Mouse (Mus musculus) stomach, postnatal 0 days (tissue): ENCODE measurements around the gene Mta2. TPM values are rescaled to one million over a fixed set of nuclear protein-coding genes. Genes with fewer than 3 reads are reported as not detected.

Experiments
- ATAC-seq: fragments of 200-750 bp; cut with Nextera tagmentation; 2 replicates; pipeline ENCODE4 v1.8.0; 2017; ENCODE audit not compliant: low FRiP score, low TSS enrichment
- DNase-seq: peaks from one replicate; pipeline ENCODE4 v3.0.0-alpha.2; 2016; ENCODE audit warnings: low spot score
- H3K27ac ChIP-seq: fragments of 300-500 bp; sonication (generic); replicated peaks from 2 replicates; pipeline ENCODE4 v1.5.1; 2014; ENCODE audit warnings: mild to moderate bottlenecking, control low read depth
- H3K27me3 ChIP-seq: fragments of 300-500 bp; sonication (generic); 2 replicates; pipeline ENCODE4 v1.6.1; 2014; ENCODE audit warnings: low read length; ENCODE audit not compliant: control insufficient read depth, insufficient read depth
- H3K36me3 ChIP-seq: fragments of 300-500 bp; sonication (generic); 2 replicates; pipeline ENCODE4 v1.6.1; 2014; ENCODE audit warnings: low read length, mixed read lengths; ENCODE audit not compliant: control insufficient read depth, insufficient read depth
- H3K4me1 ChIP-seq: fragments of 300-500 bp; sonication (generic); replicated peaks from 2 replicates; pipeline ENCODE4 v1.6.1; 2014; ENCODE audit warnings: antibody characterized with exemption; ENCODE audit not compliant: control insufficient read depth, insufficient read depth
- H3K4me2 ChIP-seq: fragments of 300-500 bp; sonication (generic); replicated peaks from 2 replicates; pipeline ENCODE4 v1.6.1; 2014; ENCODE audit warnings: low read depth, mild to moderate bottlenecking, control low read depth, moderate library complexity
- H3K4me3 ChIP-seq: fragments of 300-500 bp; sonication (generic); 2 replicates; pipeline ENCODE4 v1.5.1; 2014; ENCODE audit warnings: low read depth, low read length, control low read depth
- H3K9ac ChIP-seq: fragments of 300-500 bp; sonication (generic); 2 replicates; pipeline ENCODE4 v1.6.1; 2014; ENCODE audit warnings: mild to moderate bottlenecking, low read length, control low read depth, mixed read lengths
- H3K9me3 ChIP-seq: fragments of 300-500 bp; sonication (generic); 2 replicates; pipeline ENCODE4 v1.6.1; 2016; ENCODE audit warnings: low read length; ENCODE audit not compliant: control insufficient read depth
- CTCF ChIP-seq: IDR thresholded peaks from 2 replicates; pipeline ENCODE4 v1.5.1; 2016; ENCODE audit warnings: antibody characterized with exemption, low read depth, mild to moderate bottlenecking, moderate library complexity
- EP300 ChIP-seq: optimal IDR thresholded peaks from 2 replicates; pipeline ENCODE3; 2016; ENCODE audit warnings: antibody characterized with exemption
- WGBS: fragments of 180-500 bp; shearing (Covaris S2); extraction: QIAGEN DNeasy Blood & Tissue Kit; methylation state at CpG from one replicate; pipeline ENCODE4 v1.1.7; 2014; 5-methylcytosine and 5-hydroxymethylcytosine counted together
- polyA plus RNA-seq: library from polyadenylated mRNA; unstranded; fragments of >200 nt; fragmentation: Nextera tagmentation; extraction: Ambion mirVana; gene quantifications from 2 replicates; pipeline ENCODE4 v1.2.1, GENCODE M21; 2015

Mta2 gene
- polyA plus RNA-seq, 1 experiment from 2014 or later, result 68.0 TPM

GRCm38 (mm10) chr19:8944062-8944461, 2.4 kb downstream of the Mta2 start:
- ATAC-seq (no peak), DNase-seq (peak; percentile 54)
- 28% methylated on average over 5 of the region's 5 CpGs for WGBS
- no peak overlapping the region for H3K4me3 ChIP-seq
- 0 out of 2 replicates have a peak, but pooled peaks cover 2% of the 10 kb centered on the region for H3K4me1 ChIP-seq
- H3K36me3 ChIP-seq, result peaks cover 28% of the 10 kb centered on the region
- no peak overlapping the region for H3K9ac ChIP-seq
- peak overlapping the region; percentile 48 for H3K4me2 ChIP-seq
- H3K9me3 ChIP-seq, result no peaks in the 10 kb centered on the region
- no peaks in the 10 kb centered on the region for H3K27me3 ChIP-seq
- H3K27ac ChIP-seq, result peak overlapping the region; percentile 66; the same call in 1 of the 2 replicates
- no peak for TF ChIP-seq CTCF
- no peak for TF ChIP-seq EP300

DNA sequence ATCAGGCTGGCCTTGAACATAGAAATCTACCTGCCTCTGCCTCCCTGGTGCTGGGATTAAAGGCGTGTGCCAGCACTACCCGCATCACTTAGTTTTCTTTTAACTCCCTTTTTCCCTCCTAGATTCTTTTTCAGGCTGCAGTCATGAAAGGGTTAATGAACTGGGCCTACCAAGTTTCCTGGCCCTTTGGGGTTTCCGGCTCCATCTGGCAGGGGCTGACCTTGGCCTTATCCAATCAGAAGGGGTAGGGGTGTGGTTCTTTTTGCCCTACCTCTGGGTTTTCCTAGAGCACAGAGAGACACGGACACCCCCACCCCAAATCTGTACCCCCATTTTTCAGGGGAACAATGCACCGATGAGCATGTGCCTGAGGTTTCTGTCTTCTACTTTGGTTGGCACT, 3.1 kb downstream of the Mta2 start:
- DNase-seq (peak; percentile 91), ATAC-seq (no peak)
- Histone ChIP-seq H3K36me3 (peaks cover 30% of the 10 kb centered on the region), H3K4me3 (peak overlapping the region; percentile 23), H3K4me1 (0 out of 2 replicates have a peak, but pooled peaks cover 2% of the 10 kb centered on the region), H3K27ac (peak overlapping the region; percentile 53; the same call in 1 of the 2 replicates), H3K4me2 (peak overlapping the region; percentile 48), H3K9me3 (no peaks in the 10 kb centered on the region), H3K27me3 (no peaks in the 10 kb centered on the region), H3K9ac (peak overlapping the region; percentile 45; the same call in 1 of the 2 replicates)
- TF ChIP-seq EP300 (peak; percentile 25), CTCF (no peak)
- WGBS, result 12% methylated on average over 5 of the region's 5 CpGs

DNA sequence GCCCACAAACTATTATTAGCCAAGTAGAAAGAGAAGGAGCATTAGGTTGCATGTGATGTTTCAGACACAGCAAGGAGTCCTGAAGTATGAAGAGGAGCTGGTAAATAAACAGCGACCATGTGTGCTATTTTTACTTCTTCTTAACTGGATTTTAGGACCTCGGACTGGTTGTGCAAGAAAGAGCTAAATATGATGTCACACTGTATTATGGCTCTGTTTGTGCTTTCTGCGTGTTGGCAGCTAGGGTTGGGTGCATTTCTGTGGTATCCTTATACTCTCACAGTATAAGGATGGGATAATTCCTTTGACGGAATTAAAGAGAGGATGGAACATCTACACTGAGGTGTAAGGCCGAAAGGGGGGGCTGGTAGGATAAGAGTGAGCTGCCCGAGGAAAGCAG, 3.6 kb downstream of the Mta2 start:
- ATAC-seq (no peak), DNase-seq (no peak)
- no peaks in the 10 kb centered on the region for H3K9me3 ChIP-seq
- WGBS, result 53% methylated on average over 6 of the region's 6 CpGs
- peak overlapping the region; percentile 48 for H3K4me2 ChIP-seq
- H3K27me3 ChIP-seq, result no peaks in the 10 kb centered on the region
- H3K4me3 ChIP-seq, result peak overlapping the region; percentile 23
- 0 out of 2 replicates have a peak, but pooled peaks have one; percentile 7 for TF ChIP-seq CTCF
- no peak for TF ChIP-seq EP300
- peak overlapping the region; percentile 53; the same call in 1 of the 2 replicates for H3K27ac ChIP-seq
- H3K36me3 ChIP-seq, result peaks cover 30% of the 10 kb centered on the region
- H3K9ac ChIP-seq, result peak overlapping the region; percentile 45; the same call in 1 of the 2 replicates
- 0 out of 2 replicates have a peak, but pooled peaks cover 2% of the 10 kb centered on the region for H3K4me1 ChIP-seq

DNA sequence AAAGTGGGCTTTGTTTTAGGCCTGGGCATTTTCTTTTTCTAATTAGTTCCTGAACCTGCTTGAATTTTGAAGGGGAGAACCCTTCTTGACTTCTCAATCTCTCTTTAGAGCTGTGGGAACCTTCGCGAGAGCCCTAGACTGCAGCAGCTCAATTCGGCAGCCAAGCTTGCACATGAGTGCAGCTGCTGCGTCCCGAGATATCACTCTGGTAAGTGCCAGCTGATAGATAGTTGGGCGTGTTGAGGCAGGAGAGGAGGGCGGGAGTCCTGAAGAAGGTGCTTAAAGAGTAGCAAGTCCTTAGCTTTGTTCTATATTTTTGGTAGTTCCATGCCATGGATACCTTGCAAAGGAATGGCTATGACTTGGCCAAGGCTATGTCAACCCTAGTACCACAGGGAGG, 5.3 kb downstream of the Mta2 start:
- Histone ChIP-seq H3K9me3 (no peaks in the 10 kb centered on the region), H3K36me3 (peaks cover 37% of the 10 kb centered on the region), H3K27me3 (no peaks in the 10 kb centered on the region), H3K4me3 (no peak overlapping the region), H3K4me1 (0 out of 2 replicates have a peak, but pooled peaks cover 2% of the 10 kb centered on the region), H3K9ac (no peak overlapping the region), H3K4me2 (no peak overlapping the region), H3K27ac (no peak overlapping the region)
- WGBS, result 80% methylated on average over 7 of the region's 7 CpGs
- TF ChIP-seq CTCF (no peak), EP300 (no peak)
- no peak for DNase-seq
- no peak for ATAC-seq

- H3K9me3 ChIP-seq, result no peaks in the 10 kb centered on the region
- H3K36me3 ChIP-seq, result peaks cover 37% of the 10 kb centered on the region
- TF ChIP-seq CTCF (no peak), EP300 (no peak)
- no peak overlapping the region for H3K27ac ChIP-seq
- no peak overlapping the region for H3K4me2 ChIP-seq
- H3K9ac ChIP-seq, result no peak overlapping the region
- ATAC-seq, result no peak
- H3K27me3 ChIP-seq, result no peaks in the 10 kb centered on the region
- 85% methylated on average over 5 of the region's 5 CpGs for WGBS
- no peak overlapping the region for H3K4me3 ChIP-seq
- DNase-seq, result no peak
- no peaks in the 10 kb centered on the region; the same call in 1 of the 2 replicates for H3K4me1 ChIP-seq
Measured at GRCm38 (mm10) chr19:8950190-8950589, 8.5 kb downstream of the Mta2 start.

- Histone ChIP-seq H3K4me3 (no peak overlapping the region), H3K4me1 (no peaks in the 10 kb centered on the region; the same call in 1 of the 2 replicates), H3K4me2 (no peak overlapping the region), H3K9me3 (no peaks in the 10 kb centered on the region), H3K27ac (no peak overlapping the region), H3K9ac (no peak overlapping the region), H3K36me3 (peaks cover 23% of the 10 kb centered on the region), H3K27me3 (no peaks in the 10 kb centered on the region)
- DNase-seq (no peak), ATAC-seq (no peak)
- TF ChIP-seq EP300 (no peak), CTCF (no peak)
- WGBS, result 84% methylated on average over 9 of the region's 9 CpGs
Measured at GRCm38 (mm10) chr19:8952241-8952640, 10.6 kb downstream of the Mta2 start.
